Mouse (Mus musculus) spleen, adult 2 months (tissue): ENCODE results near the gene Pard3.

Experiments
- CTCF ChIP-seq: fragments of 200-500 bp; IDR thresholded peaks from 2 replicates; pipeline ENCODE4 v1.5.1; 2011; ENCODE audit warnings: mild to moderate bottlenecking, inconsistent platforms; ENCODE audit not compliant: insufficient read depth, insufficient read length, insufficient replicate concordance; ENCODE audit errors: extremely low read depth
- POLR2A ChIP-seq: fragments of 200-500 bp; IDR thresholded peaks from 2 replicates; pipeline ENCODE4 v1.6.1; 2011; ENCODE audit warnings: low read depth, low read length, inconsistent platforms

GRCm38 (mm10) chr8:127170930-127171329 is 107.2 kb downstream of the Pard3 start:
- TF ChIP-seq POLR2A (no peak), CTCF (no peak)
